Mouse (Mus musculus) liver, embryonic 13.5 days (tissue): ENCODE measurements at regions not wholly inside any gene's neighbourhood (a gene's known extent, or its start where the extent isn't known, plus 50 kb on each side); places are given as distances from the start of the nearest gene placed in this dataset.

Experiments used
- ATAC-seq: fragments of 200-750 bp; cut with Nextera tagmentation; 2 replicates; pipeline ENCODE4 v1.8.0; 2017; ENCODE audit warnings: low read depth, mild to moderate bottlenecking, moderate number of reproducible peaks, moderate library complexity
- DNase-seq: peaks from one replicate; pipeline ENCODE4 v3.0.0; 2022
- H3K27ac ChIP-seq: fragments of 300-500 bp; sonication (generic); 2 replicates; pipeline ENCODE4 v1.5.1; 2015; ENCODE audit warnings: moderate library complexity, mild to moderate bottlenecking, inconsistent platforms
- H3K27me3 ChIP-seq: fragments of 300-500 bp; sonication (generic); 2 replicates; pipeline ENCODE4 v1.6.1; 2015; ENCODE audit warnings: mild to moderate bottlenecking, inconsistent platforms
- H3K36me3 ChIP-seq: fragments of 300-500 bp; sonication (generic); 2 replicates; pipeline ENCODE4 v1.6.1; 2015; ENCODE audit warnings: mild to moderate bottlenecking, inconsistent platforms
- H3K4me1 ChIP-seq: fragments of 300-500 bp; sonication (generic); replicated peaks from 2 replicates; pipeline ENCODE4 v1.6.1; 2015; ENCODE audit warnings: inconsistent platforms
- H3K4me2 ChIP-seq: fragments of 300-500 bp; sonication (generic); 2 replicates; pipeline ENCODE4 v1.6.1; 2015; ENCODE audit warnings: inconsistent platforms, mild to moderate bottlenecking, moderate library complexity
- H3K4me3 ChIP-seq: fragments of 300-500 bp; sonication (generic); replicated peaks from 2 replicates; pipeline ENCODE4 v1.5.1; 2015; ENCODE audit warnings: mild to moderate bottlenecking, inconsistent platforms
- H3K9ac ChIP-seq: fragments of 300-500 bp; sonication (generic); 2 replicates; pipeline ENCODE4 v1.6.1; 2015; ENCODE audit warnings: mild to moderate bottlenecking, inconsistent platforms
- H3K9me3 ChIP-seq: fragments of 300-500 bp; sonication (generic); replicated peaks from 2 replicates; pipeline ENCODE4 v1.6.1; 2016; ENCODE audit warnings: inconsistent platforms
- WGBS: fragments of 180-500 bp; shearing (Covaris S2); methylation state at CpG from one replicate; pipeline ENCODE4 v1.1.7; 2015; ENCODE audit not compliant: insufficient replicate concordance; 5-methylcytosine and 5-hydroxymethylcytosine counted together

DNA sequence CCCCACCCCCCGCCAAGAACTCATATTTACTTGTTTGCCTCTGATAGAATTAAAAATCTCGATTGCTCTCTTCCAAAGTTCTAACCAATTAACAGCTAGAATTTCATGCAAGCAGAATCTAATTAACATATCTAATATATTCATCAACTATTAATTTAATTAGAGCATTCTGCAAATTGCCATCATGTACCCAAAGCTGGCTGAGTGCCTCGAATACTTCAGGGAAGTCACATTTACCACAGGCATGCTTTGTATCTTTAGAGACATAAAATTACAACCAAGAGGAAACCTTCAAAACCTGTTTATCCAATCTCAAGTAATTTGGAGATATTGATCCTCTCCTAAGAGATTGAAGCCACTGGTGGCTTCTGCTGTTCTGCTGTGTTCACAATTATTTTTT is 401.6 kb upstream of the Nmur2 start:
- DNase-seq (no peak), ATAC-seq (no peak)
- Histone ChIP-seq H3K27ac (no peak overlapping the region), H3K27me3 (no peaks in the 10 kb centered on the region), H3K9me3 (no peaks in the 10 kb centered on the region), H3K9ac (no peak overlapping the region), H3K4me2 (no peak overlapping the region), H3K36me3 (no peaks in the 10 kb centered on the region), H3K4me3 (no peak overlapping the region), H3K4me1 (no peaks in the 10 kb centered on the region)
- WGBS, result 54% methylated on average over 3 of the region's 3 CpGs

DNA sequence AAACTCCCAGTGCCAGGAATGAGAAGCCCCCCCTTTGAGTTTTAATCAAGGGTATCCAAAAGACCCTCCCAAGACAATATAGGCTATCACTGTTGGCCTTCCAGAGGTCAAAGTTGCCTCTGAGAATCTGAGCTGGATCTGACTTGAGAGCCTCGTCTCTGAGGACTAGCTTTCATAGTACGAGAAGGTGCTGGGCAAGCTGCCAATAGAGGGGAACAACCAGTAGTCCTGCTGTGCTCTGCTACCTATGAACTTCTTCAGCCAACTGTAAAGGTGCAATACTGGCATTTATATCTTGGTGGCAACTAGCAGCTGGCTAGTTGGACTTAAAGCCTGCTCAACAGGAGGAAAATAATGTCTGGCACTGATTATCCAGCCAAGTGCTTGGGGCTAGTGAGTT is 400.3 kb upstream of the Nmur2 start:
- Histone ChIP-seq H3K9ac (no peak overlapping the region), H3K4me1 (no peaks in the 10 kb centered on the region), H3K27ac (no peak overlapping the region), H3K36me3 (no peaks in the 10 kb centered on the region), H3K4me2 (no peak overlapping the region), H3K27me3 (no peaks in the 10 kb centered on the region), H3K9me3 (no peaks in the 10 kb centered on the region), H3K4me3 (no peak overlapping the region)
- DNase-seq (no peak), ATAC-seq (no peak)
- 60% methylated on average over 2 of the region's 2 CpGs for WGBS

DNA sequence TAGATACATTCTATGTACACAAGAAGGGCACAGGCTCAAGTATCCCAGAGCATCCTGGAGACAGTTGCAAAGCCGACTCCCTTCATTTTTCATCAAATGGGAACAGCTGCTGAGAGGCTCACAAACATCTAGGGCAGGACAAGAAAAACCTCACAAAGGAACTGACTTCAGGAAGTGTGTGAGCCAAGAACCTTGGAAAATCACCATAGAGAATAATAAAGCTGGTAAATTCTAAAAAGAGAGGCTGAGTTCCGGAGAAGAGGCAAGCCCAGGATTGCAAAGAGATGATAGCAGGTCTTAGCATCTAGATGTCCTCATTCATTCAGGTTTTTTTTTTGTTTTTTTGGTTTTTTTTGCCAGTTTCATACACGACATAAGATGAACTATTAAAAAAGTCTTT is 390.3 kb upstream of the Nmur2 start:
- WGBS, result 50% methylated on average over 3 of the region's 3 CpGs
- Histone ChIP-seq H3K4me3 (no peak overlapping the region), H3K9me3 (no peaks in the 10 kb centered on the region), H3K27ac (no peak overlapping the region), H3K36me3 (no peaks in the 10 kb centered on the region), H3K27me3 (no peaks in the 10 kb centered on the region), H3K4me2 (no peak overlapping the region), H3K9ac (no peak overlapping the region), H3K4me1 (no peaks in the 10 kb centered on the region)
- DNase-seq (no peak), ATAC-seq (no peak)

DNA sequence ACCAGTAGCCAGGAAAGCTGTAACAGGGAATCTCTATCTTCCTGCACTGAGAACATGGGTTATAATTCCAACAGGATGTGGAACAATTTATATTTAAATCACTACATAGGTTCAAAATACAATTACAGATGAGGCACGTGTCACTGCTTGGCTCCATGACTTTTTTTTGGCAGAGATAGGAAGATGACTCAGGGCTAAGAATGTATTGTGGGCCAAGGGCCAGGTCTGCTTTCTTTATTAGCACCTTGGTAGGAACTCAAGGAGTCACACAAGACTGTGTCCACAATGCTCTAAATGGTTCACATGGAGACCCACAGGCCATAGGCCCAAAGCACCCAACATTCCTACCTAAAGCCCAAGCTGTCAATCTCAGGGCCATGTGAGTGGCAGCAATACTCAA is 344.0 kb upstream of the Nmur2 start:
- H3K36me3 ChIP-seq, result no peaks in the 10 kb centered on the region
- H3K4me1 ChIP-seq, result no peaks in the 10 kb centered on the region
- DNase-seq (no peak), ATAC-seq (no peak)
- no peak overlapping the region for H3K9ac ChIP-seq
- no peaks in the 10 kb centered on the region for H3K27me3 ChIP-seq
- WGBS, result 33% methylated on average over 1 of the region's 1 CpGs
- no peaks in the 10 kb centered on the region for H3K9me3 ChIP-seq
- no peak overlapping the region for H3K4me3 ChIP-seq
- no peak overlapping the region for H3K27ac ChIP-seq
- no peak overlapping the region for H3K4me2 ChIP-seq

DNA sequence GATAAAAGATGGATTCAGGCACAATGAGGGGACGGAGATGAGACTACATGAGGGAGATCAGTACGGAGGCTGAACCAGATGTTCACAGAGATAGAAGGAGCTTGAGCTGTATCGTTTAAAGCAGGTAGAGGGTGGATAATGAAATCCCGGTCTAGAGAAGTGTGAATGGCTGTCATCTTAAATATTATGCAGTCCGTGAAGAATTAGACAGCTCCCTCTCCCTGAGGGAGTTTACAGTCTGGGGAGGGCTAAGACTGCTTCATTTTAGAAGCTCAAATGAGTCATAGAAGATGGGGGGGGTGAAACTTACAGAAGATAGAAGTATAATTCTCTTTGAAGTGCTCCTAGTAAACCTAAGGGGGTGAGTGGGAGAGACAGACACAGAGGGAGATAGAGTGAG is 336.7 kb upstream of the Nmur2 start:
- no peaks in the 10 kb centered on the region for H3K27me3 ChIP-seq
- H3K4me3 ChIP-seq, result no peak overlapping the region
- no peaks in the 10 kb centered on the region for H3K9me3 ChIP-seq
- DNase-seq, result no peak
- no peak overlapping the region for H3K9ac ChIP-seq
- no peaks in the 10 kb centered on the region for H3K36me3 ChIP-seq
- 57% methylated on average over 5 of the region's 5 CpGs for WGBS
- no peaks in the 10 kb centered on the region for H3K4me1 ChIP-seq
- H3K4me2 ChIP-seq, result no peak overlapping the region
- no peak for ATAC-seq
- no peak overlapping the region for H3K27ac ChIP-seq

- Histone ChIP-seq H3K27ac (no peak overlapping the region), H3K9ac (no peak overlapping the region), H3K36me3 (no peaks in the 10 kb centered on the region), H3K4me1 (no peaks in the 10 kb centered on the region), H3K9me3 (no peaks in the 10 kb centered on the region), H3K4me3 (no peak overlapping the region), H3K4me2 (no peak overlapping the region), H3K27me3 (no peaks in the 10 kb centered on the region)
- ATAC-seq, result no peak
- 53% methylated on average over 6 of the region's 6 CpGs for WGBS
- DNase-seq, result no peak
Measured at GRCm38 (mm10) chr11:56374329-56374728, 333.5 kb upstream of the Nmur2 start.

DNA sequence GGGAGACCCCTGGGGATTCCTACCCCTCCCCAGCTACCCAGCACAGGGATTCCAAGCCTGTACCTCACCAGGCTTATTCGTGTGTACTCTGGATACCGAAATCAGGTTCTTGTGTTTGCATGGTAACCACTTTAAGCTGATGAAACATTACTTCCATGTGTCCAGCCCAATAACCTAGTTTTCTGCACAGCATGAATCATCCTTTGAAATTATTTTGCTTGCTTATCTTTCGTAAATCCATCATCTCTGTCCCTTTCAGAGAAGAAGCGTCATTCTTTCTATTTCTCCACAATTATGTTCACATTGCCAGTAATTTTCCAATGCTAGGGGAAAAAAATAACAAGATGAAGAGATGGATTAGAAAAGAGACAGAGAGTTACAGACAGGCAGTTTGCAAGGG is 332.8 kb upstream of the Nmur2 start:
- ATAC-seq (no peak), DNase-seq (no peak)
- Histone ChIP-seq H3K4me2 (no peak overlapping the region), H3K4me3 (no peak overlapping the region), H3K36me3 (no peaks in the 10 kb centered on the region), H3K9me3 (no peaks in the 10 kb centered on the region), H3K27me3 (no peaks in the 10 kb centered on the region), H3K27ac (no peak overlapping the region), H3K4me1 (no peaks in the 10 kb centered on the region), H3K9ac (no peak overlapping the region)
- 67% methylated on average over 4 of the region's 4 CpGs for WGBS

DNA sequence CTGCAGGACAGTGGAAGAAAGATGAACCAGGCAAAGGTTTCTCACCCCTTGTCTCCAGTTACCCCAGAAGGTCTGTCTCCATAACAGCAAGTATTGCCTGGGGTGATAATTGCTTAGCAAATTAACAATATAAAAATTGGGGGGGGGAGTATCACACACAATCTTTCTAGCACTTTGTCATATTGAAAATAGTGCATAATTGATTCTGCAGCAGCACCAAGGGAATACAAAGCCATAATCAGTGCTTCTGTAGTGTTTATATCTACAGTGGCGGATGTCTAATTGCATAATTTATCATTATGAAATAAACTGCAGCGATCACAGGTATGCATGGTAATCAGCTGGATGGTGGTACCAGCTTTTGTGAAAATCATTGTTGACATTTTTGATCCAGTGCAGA is 316.9 kb upstream of the Nmur2 start:
- Histone ChIP-seq H3K9ac (no peak overlapping the region), H3K27ac (no peak overlapping the region), H3K4me3 (no peak overlapping the region), H3K4me1 (no peaks in the 10 kb centered on the region), H3K27me3 (no peaks in the 10 kb centered on the region), H3K9me3 (no peaks in the 10 kb centered on the region), H3K4me2 (no peak overlapping the region), H3K36me3 (no peaks in the 10 kb centered on the region)
- ATAC-seq (no peak), DNase-seq (no peak)
- 57% methylated on average over 2 of the region's 2 CpGs for WGBS

- no peaks in the 10 kb centered on the region for H3K9me3 ChIP-seq
- ATAC-seq (no peak), DNase-seq (no peak)
- H3K9ac ChIP-seq, result no peak overlapping the region
- H3K27me3 ChIP-seq, result no peaks in the 10 kb centered on the region
- H3K4me3 ChIP-seq, result no peak overlapping the region
- WGBS, result 56% methylated on average over 7 of the region's 7 CpGs
- H3K4me1 ChIP-seq, result no peaks in the 10 kb centered on the region
- H3K27ac ChIP-seq, result no peak overlapping the region
- no peaks in the 10 kb centered on the region for H3K36me3 ChIP-seq
- no peak overlapping the region for H3K4me2 ChIP-seq
Measured at GRCm38 (mm10) chr11:56351798-56352366, 311.1 kb upstream of the Nmur2 start.

DNA sequence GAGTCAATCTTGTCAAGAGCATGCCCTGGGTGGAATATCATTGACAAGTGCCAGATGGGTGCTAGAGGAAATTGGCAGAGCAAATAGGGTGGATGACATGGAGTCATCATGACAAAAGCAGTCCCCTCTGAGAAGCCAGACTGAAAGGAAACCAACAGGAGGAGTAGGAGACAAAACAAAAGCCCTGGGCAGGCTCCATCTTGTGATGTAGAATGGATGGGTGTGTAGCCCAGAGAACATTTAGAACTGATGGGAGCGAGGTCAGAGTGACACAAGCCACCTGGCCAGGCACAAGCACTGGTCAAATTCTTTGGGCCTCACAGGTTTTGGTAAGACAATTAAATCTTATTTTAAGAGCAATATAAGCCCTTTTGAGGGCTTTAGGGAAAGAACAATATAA is 310.4 kb upstream of the Nmur2 start:
- WGBS, result 31% methylated on average over 1 of the region's 1 CpGs
- H3K4me1 ChIP-seq, result no peaks in the 10 kb centered on the region
- ATAC-seq, result no peak
- no peak overlapping the region for H3K9ac ChIP-seq
- no peak overlapping the region for H3K4me2 ChIP-seq
- H3K36me3 ChIP-seq, result no peaks in the 10 kb centered on the region
- H3K9me3 ChIP-seq, result no peaks in the 10 kb centered on the region
- H3K27me3 ChIP-seq, result no peaks in the 10 kb centered on the region
- no peak overlapping the region for H3K4me3 ChIP-seq
- no peak for DNase-seq
- H3K27ac ChIP-seq, result no peak overlapping the region

- H3K4me2 ChIP-seq, result no peak overlapping the region
- no peak overlapping the region for H3K9ac ChIP-seq
- no peak overlapping the region for H3K4me3 ChIP-seq
- DNase-seq (no peak), ATAC-seq (no peak)
- H3K4me1 ChIP-seq, result no peaks in the 10 kb centered on the region
- H3K27me3 ChIP-seq, result no peaks in the 10 kb centered on the region
- H3K27ac ChIP-seq, result no peak overlapping the region
- no peaks in the 10 kb centered on the region for H3K9me3 ChIP-seq
- 63% methylated on average over 3 of the region's 3 CpGs for WGBS
- no peaks in the 10 kb centered on the region for H3K36me3 ChIP-seq
Measured at GRCm38 (mm10) chr11:56349766-56350165, 309.0 kb upstream of the Nmur2 start.

DNA sequence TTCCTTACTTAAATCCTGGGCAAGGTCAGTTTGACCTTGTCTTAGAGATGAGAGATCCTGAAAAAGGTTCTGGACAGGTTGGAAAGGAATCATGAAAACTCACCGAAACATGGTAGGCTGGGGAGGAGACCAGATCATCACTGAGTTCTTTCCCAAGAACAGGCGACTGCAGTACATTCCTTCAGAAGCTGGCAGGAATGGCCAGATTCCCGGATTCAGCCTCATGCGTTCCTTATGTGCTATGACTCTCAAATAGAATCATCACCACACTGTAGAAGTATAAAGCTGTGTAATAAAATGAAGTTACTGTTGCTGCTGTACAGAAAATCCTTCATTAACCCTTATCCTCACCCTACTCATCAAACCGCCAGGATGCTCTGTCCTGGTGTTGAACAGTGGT is 307.6 kb upstream of the Nmur2 start:
- Histone ChIP-seq H3K27ac (no peak overlapping the region), H3K4me2 (no peak overlapping the region), H3K4me1 (no peaks in the 10 kb centered on the region), H3K9me3 (no peaks in the 10 kb centered on the region), H3K36me3 (no peaks in the 10 kb centered on the region), H3K9ac (no peak overlapping the region), H3K4me3 (no peak overlapping the region), H3K27me3 (no peaks in the 10 kb centered on the region)
- 76% methylated on average over 5 of the region's 5 CpGs for WGBS
- no peak for DNase-seq
- no peak for ATAC-seq
